Mouse (Mus musculus) MEL (cell line): ENCODE measurements around the gene Gm13271.
"Not testable (repeated sequence)": the region's sequence is repeated elsewhere in the genome, so short reads cannot be mapped to it uniquely, and the experiment has no call there.

Source experiments
- CHD1 ChIP-seq: IDR thresholded peaks from 2 replicates; pipeline ENCODE4 v1.6.1; 2012; ENCODE audit warnings: low read depth, mild to moderate bottlenecking, inconsistent platforms, low read length, improper control_type of control experiment
- CHD2 ChIP-seq: IDR thresholded peaks from 2 replicates; pipeline ENCODE4 v1.6.1; 2011; ENCODE audit warnings: low read length, improper control_type of control experiment
- CTCF ChIP-seq, 3 experiments: IDR thresholded peaks in 2 of 3; conservative IDR thresholded peaks in 1 of 3; 2 replicates each; pipeline ENCODE4 v1.5.1; 2011 to 2012; ENCODE audit warnings: low read length in 3 of 3, low read depth in 2 of 3, mild to moderate bottlenecking in 2 of 3, improper control_type of control experiment in 1 of 3, inconsistent platforms in 1 of 3, mixed read lengths in 1 of 3, moderate library complexity in 1 of 3; ENCODE audit not compliant: control insufficient read depth in 1 of 3, insufficient read depth in 1 of 3, poor library complexity in 1 of 3, severe bottlenecking in 1 of 3
- E2F4 ChIP-seq: IDR thresholded peaks from 2 replicates; pipeline ENCODE4 v1.6.1; 2011; ENCODE audit warnings: low read depth, low read length, improper control_type of control experiment, borderline replicate concordance
- EP300 ChIP-seq, 2 experiments: IDR thresholded peaks; 2 replicates each; pipeline ENCODE4 v1.6.1; 2011; ENCODE audit warnings: improper control_type of control experiment in 2 of 2, low read length in 2 of 2, low read depth in 1 of 2, mild to moderate bottlenecking in 1 of 2
- MAX ChIP-seq: IDR thresholded peaks from 2 replicates; pipeline ENCODE4 v1.6.1; 2011; ENCODE audit warnings: low read length, improper control_type of control experiment
- NELFE ChIP-seq: IDR thresholded peaks from 2 replicates; pipeline ENCODE4 v1.6.1; 2011; ENCODE audit warnings: low read depth, low read length, improper control_type of control experiment
- POLR2AphosphoS5 ChIP-seq: IDR thresholded peaks from 2 replicates; pipeline ENCODE4 v1.6.1; 2012; ENCODE audit warnings: low read depth, borderline replicate concordance, mild to moderate bottlenecking, inconsistent platforms, low read length, moderate library complexity, mixed read lengths
- RCOR1 ChIP-seq: IDR thresholded peaks from 2 replicates; pipeline ENCODE4 v1.6.1; 2012; ENCODE audit warnings: low read depth, mild to moderate bottlenecking, inconsistent platforms, low read length, improper control_type of control experiment

DNA sequence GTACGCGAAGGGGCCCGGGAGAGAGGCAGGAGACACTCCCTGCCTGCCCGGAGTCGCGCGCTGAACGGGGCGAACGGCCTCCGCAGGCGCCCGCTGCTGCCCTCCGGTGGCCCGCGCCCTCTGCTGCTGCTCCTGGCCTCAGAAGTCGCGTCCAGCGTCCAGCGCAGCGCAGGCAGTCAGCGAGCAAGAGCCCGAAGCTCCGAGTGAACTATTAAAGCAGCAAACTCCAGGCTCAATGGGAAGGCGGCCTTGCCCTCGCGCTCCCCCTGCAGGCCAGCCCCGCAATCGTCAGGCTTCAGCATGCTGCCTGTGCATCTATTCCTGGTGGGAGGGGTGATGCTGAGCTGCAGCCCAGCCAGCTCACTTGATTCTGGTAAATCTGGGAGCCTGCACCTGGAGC lies 22.0 kb downstream of the Gm13271 start, which contains the start of gene Gm13289:
- not testable (repeated sequence) for TF ChIP-seq CHD1; EP300 (IDR thresholded peaks at IDR 0.05; ENCODE audit: low read depth in 1 of 2, low read length in 2 of 2); RCOR1; CTCF (IDR thresholded peaks at IDR 0.05 in 2 of 3, conservative IDR thresholded peaks at IDR 0.05 in 1 of 3; ENCODE audit: control insufficient read depth in 1 of 3, insufficient read depth in 1 of 3, low read depth in 2 of 3, low read length in 3 of 3, poor library complexity in 1 of 3, severe bottlenecking in 1 of 3); CHD2; NELFE; E2F4; MAX; POLR2AphosphoS5
